In genomic region chr11:102567157-102567556, GRCm38 (mm10) we compare ENCODE assay signal across 19 mouse cellular contexts. TPM values are rescaled to one million over a fixed set of nuclear protein-coding genes. Genes with fewer than 3 reads are reported as not detected.
DNase-seq lines count a peak whose midpoint lies in the region; ATAC-seq and TF ChIP-seq lines count a peak whose summit lies in the region.
"Had no signal": no experiment of that assay in that cellular context is flagged by ENCODE, and none has a peak within 500 bp of the region (broad histone marks: within the 10 kb centered on the region; RNA-seq: fewer than 3 reads in every experiment).

No protein-coding gene starts in this region.

- H3K4me1 ChIP-seq in E14TG2a.4 (replicated peaks; ENCODE audit: low read depth, low read length) (peaks cover 16% of the 10 kb centered on the region), ES-E14 (ENCODE audit: control insufficient read depth in 2 of 2, insufficient read depth in 2 of 2, low read length in 2 of 2, poor library complexity in 1 of 2) (peaks cover 0 to 5% of the 10 kb centered on the region in 2 experiments; a peak in 2 of 4 replicates)
- peaks cover 5% of the 10 kb centered on the region; the same call in 1 of the 2 replicates for H3K4me1 ChIP-seq in small intestine, adult 2 months (ENCODE audit: control insufficient read depth, insufficient read depth, insufficient read length, low read length)
- H3K4me1 ChIP-seq in intestine, embryonic 16.5 days (ENCODE audit: control insufficient read depth, insufficient read depth, low read length): no peaks in the 10 kb centered on the region
- H3K4me1 ChIP-seq in midbrain, embryonic 16.5 days (ENCODE audit: control insufficient read depth, insufficient read depth, low read length): no peaks in the 10 kb centered on the region
- H3K4me1 ChIP-seq: embryonic facial prominence, embryonic 12.5 days; forebrain, embryonic 15.5 days; hindbrain, embryonic 12.5 days had no signal

- H3K4me3 ChIP-seq in layer of hippocampus, adult 2 months: no peak overlapping the region
- H3K4me3 ChIP-seq in E14TG2a.4 (replicated peaks; ENCODE audit: low read length): no peak overlapping the region
- no peak overlapping the region for H3K4me3 ChIP-seq in ES-E14 (ENCODE audit: insufficient read depth in 1 of 2, low read depth in 1 of 2, low read length in 2 of 2, poor library complexity in 1 of 2, severe bottlenecking in 1 of 2)
- H3K4me3 ChIP-seq in small intestine, adult 2 months (ENCODE audit: low read depth, low read length): no peak overlapping the region
- no peak overlapping the region for H3K4me3 ChIP-seq in intestine, embryonic 16.5 days (ENCODE audit: low read length)
- no peak overlapping the region for H3K4me3 ChIP-seq in midbrain, embryonic 16.5 days (ENCODE audit: low read depth, low read length)
- H3K4me3 ChIP-seq: embryonic facial prominence, embryonic 12.5 days; forebrain, embryonic 15.5 days; heart, embryonic 13.5 days; hindbrain, embryonic 12.5 days had no signal

- in situ Hi-C loops in ES-E14 (cut with MboI; ENCODE audit: low sequenced_read_pairs in 2 of 2, unreplicated experiment in 2 of 2): loop anchor here in 1 of 2 experiments (5.0 kb wide), 1 partner anchor 85 kb away; no protein-coding TSS in a partner anchor

- peak; percentile 59 for TF ChIP-seq CTCF in layer of hippocampus, adult 2 months (conservative IDR thresholded peaks at IDR 0.05)
- peak; percentile 46 for TF ChIP-seq CTCF in E14TG2a.4 (conservative IDR thresholded peaks at IDR 0.05; ENCODE audit: low read length)
- peak; percentile 13; the same call in 1 of the 2 replicates for TF ChIP-seq CTCF in small intestine, adult 2 months (IDR thresholded peaks at IDR 0.05; ENCODE audit: extremely low read depth, insufficient read length, insufficient replicate concordance, low read depth, low read length)

- WGBS in small intestine, adult 2 months: 88% methylated on average over 6 of the region's 6 CpGs
- WGBS in intestine, embryonic 16.5 days: 85% methylated on average over 6 of the region's 6 CpGs
- 86% methylated on average over 6 of the region's 6 CpGs for WGBS in midbrain, embryonic 16.5 days

- no peaks in the 10 kb centered on the region for H3K27me3 ChIP-seq in E14TG2a.4 (ENCODE audit: insufficient read depth, low read length)
- no peaks in the 10 kb centered on the region for H3K27me3 ChIP-seq in small intestine, adult 2 months (ENCODE audit: control insufficient read depth, insufficient read depth, low read length)
- H3K27me3 ChIP-seq in intestine, embryonic 16.5 days (replicated peaks; ENCODE audit: control insufficient read depth, insufficient read depth, low read length): no peaks in the 10 kb centered on the region
- no peaks in the 10 kb centered on the region for H3K27me3 ChIP-seq in midbrain, embryonic 16.5 days (ENCODE audit: control insufficient read depth, insufficient read depth, low read depth, low read length)
- H3K27me3 ChIP-seq: embryonic facial prominence, embryonic 12.5 days; forebrain, embryonic 15.5 days; heart, embryonic 13.5 days; hindbrain, embryonic 12.5 days had no signal

- no peak overlapping the region for H3K27ac ChIP-seq in layer of hippocampus, adult 2 months
- H3K27ac ChIP-seq in ES-E14 (ENCODE audit: insufficient read depth, low read depth, low read length, poor library complexity, severe bottlenecking): no peak overlapping the region
- no peak overlapping the region for H3K27ac ChIP-seq in small intestine, adult 2 months (ENCODE audit: insufficient read depth, low read depth, low read length)
- H3K27ac ChIP-seq in intestine, embryonic 16.5 days (ENCODE audit: low read length): no peak overlapping the region
- H3K27ac ChIP-seq in midbrain, embryonic 16.5 days (ENCODE audit: low read length): no peak overlapping the region
- H3K27ac ChIP-seq: embryonic facial prominence, embryonic 12.5 days; forebrain, embryonic 15.5 days; heart, embryonic 13.5 days; hindbrain, embryonic 12.5 days had no signal

- no peak overlapping the region for H3K4me2 ChIP-seq in intestine, embryonic 16.5 days (ENCODE audit: low read depth, low read length)
- no peak overlapping the region for H3K4me2 ChIP-seq in midbrain, embryonic 16.5 days (ENCODE audit: low read length)
- H3K4me2 ChIP-seq: embryonic facial prominence, embryonic 12.5 days; forebrain, embryonic 15.5 days; heart, embryonic 13.5 days; hindbrain, embryonic 12.5 days had no signal

- H3K9me3 ChIP-seq in E14TG2a.4 (ENCODE audit: low read length): no peaks in the 10 kb centered on the region
- H3K9me3 ChIP-seq in ES-E14 (ENCODE audit: control insufficient read depth, insufficient read depth, low read depth, low read length): no peaks in the 10 kb centered on the region
- H3K9me3 ChIP-seq in intestine, embryonic 16.5 days (ENCODE audit: control insufficient read depth, low read length): no peaks in the 10 kb centered on the region
- no peaks in the 10 kb centered on the region for H3K9me3 ChIP-seq in midbrain, embryonic 16.5 days (replicated peaks; ENCODE audit: control insufficient read depth, low read length, poor library complexity, severe bottlenecking)
- H3K9me3 ChIP-seq: embryonic facial prominence, embryonic 12.5 days; forebrain, embryonic 15.5 days; heart, embryonic 13.5 days; hindbrain, embryonic 12.5 days had no signal

- H3K9ac ChIP-seq in ES-E14 (ENCODE audit: insufficient read depth, low read depth, low read length, poor library complexity, severe bottlenecking): no peak overlapping the region
- H3K9ac ChIP-seq in intestine, embryonic 16.5 days (ENCODE audit: low read depth, low read length): no peak overlapping the region
- no peak overlapping the region for H3K9ac ChIP-seq in midbrain, embryonic 16.5 days (ENCODE audit: low read depth, low read length)
- H3K9ac ChIP-seq: embryonic facial prominence, embryonic 12.5 days; forebrain, embryonic 15.5 days; heart, embryonic 13.5 days; hindbrain, embryonic 12.5 days had no signal

- DNase-seq in layer of hippocampus, adult 2 months (ENCODE audit: low spot score in 2 of 2): no peak
- DNase-seq in layer of hippocampus, postnatal 10 days (ENCODE audit: low spot score in 2 of 2): no peak
- DNase-seq in ES-E14 (ENCODE audit: low read depth, low spot score): no peak
- DNase-seq: adrenal gland, adult 8-10 months; adrenal gland, postnatal 36 days; cerebellum, adult 8-10 months; cerebellum, postnatal 14 days; gastrocnemius, postnatal 10 days; heart, postnatal 36 days had no signal

- H3K36me3 ChIP-seq in E14TG2a.4 (ENCODE audit: insufficient read depth, low read length): no peaks in the 10 kb centered on the region
- H3K36me3 ChIP-seq in ES-E14 (ENCODE audit: control insufficient read depth, insufficient read depth, low read length, poor library complexity, severe bottlenecking): no peaks in the 10 kb centered on the region
- H3K36me3 ChIP-seq in small intestine, adult 2 months (ENCODE audit: control insufficient read depth, insufficient read depth, low read length): no peaks in the 10 kb centered on the region
- no peaks in the 10 kb centered on the region for H3K36me3 ChIP-seq in intestine, embryonic 16.5 days (ENCODE audit: control insufficient read depth, insufficient read depth, low read length)
- no peaks in the 10 kb centered on the region for H3K36me3 ChIP-seq in midbrain, embryonic 16.5 days (ENCODE audit: control insufficient read depth, insufficient read depth, low read length)
- H3K36me3 ChIP-seq: embryonic facial prominence, embryonic 12.5 days; forebrain, embryonic 15.5 days; heart, embryonic 13.5 days; hindbrain, embryonic 12.5 days had no signal

- ATAC-seq in intestine, embryonic 16.5 days: no peak
- ATAC-seq in midbrain, embryonic 16.5 days: no peak
- ATAC-seq: forebrain, embryonic 15.5 days; hindbrain, embryonic 16.5 days; inflammation-experienced regulatory T-cells, adult 6 months had no signal

- TF ChIP-seq POLR2A in small intestine, adult 2 months (IDR thresholded peaks at IDR 0.05; ENCODE audit: low read depth, low read length): no peak

TF ChIP-seq in ES-E14, 5 proteins besides CTCF, POLR2A, EP300 and RAD21:
- no peak for TF ChIP-seq ZC3H11A (IDR thresholded peaks at IDR 0.05; ENCODE audit: borderline replicate concordance, low read depth, low read length)
- TF ChIP-seq ZNF384 (IDR thresholded peaks at IDR 0.05; ENCODE audit: low read depth, low read length): 0 out of 2 replicates have a peak, but pooled peaks have one; percentile 27

RNA-seq across cellular contexts. Expression of gene Gpatch8, which starts 11.0 kb away (rescaled TPM):
- total RNA-seq in layer of hippocampus, adult 2 months (2021): 10 to 100 TPM; 53.0 to 58.9 TPM
- total RNA-seq in layer of hippocampus, postnatal 10 days (2021): 10 to 100 TPM; 47.0 to 51.1 TPM
- total RNA-seq in ES-E14 (2012; rRNA removed): 22.5 and 22.9 TPM in 2 replicates
- polyA plus RNA-seq in small intestine, adult 2 months (2012; rRNA removed): 8.2 and 26.3 TPM in 2 replicates
- 31.7 and 34.5 TPM in 2 replicates for polyA plus RNA-seq in intestine, embryonic 16.5 days (2015; fragmentation: Nextera tagmentation; extraction: Ambion mirVana)
- 64.1 and 64.5 TPM in 2 replicates for polyA plus RNA-seq in midbrain, embryonic 16.5 days (2015; fragmentation: Nextera tagmentation; extraction: Ambion mirVana)

RNA-seq across cellular contexts. Expression of gene Gm11627, which starts 12.1 kb away (rescaled TPM):
- total RNA-seq in layer of hippocampus, adult 2 months (2021): 1 to 10 TPM; 3.9 to 4.2 TPM
- 1 to 10 TPM; 6.0 to 7.1 TPM for total RNA-seq in layer of hippocampus, postnatal 10 days (2021)
- total RNA-seq in ES-E14 (2012; rRNA removed): 5.2 and 7.5 TPM in 2 replicates
- 0.42 and 0.51 TPM in 2 replicates for polyA plus RNA-seq in small intestine, adult 2 months (2012; rRNA removed)
- 14.9 and 15.8 TPM in 2 replicates for polyA plus RNA-seq in intestine, embryonic 16.5 days (2015; fragmentation: Nextera tagmentation; extraction: Ambion mirVana)
- polyA plus RNA-seq in midbrain, embryonic 16.5 days (2015; fragmentation: Nextera tagmentation; extraction: Ambion mirVana): 1.6 and 2.4 TPM in 2 replicates
- polyA plus RNA-seq: inflammation-experienced regulatory T-cells, adult 6 months had no signal

RNA-seq across cellular contexts. Expression of gene Fzd2, which starts 37.0 kb away (rescaled TPM):
- 1 to 10 TPM; 7.5 to 9.2 TPM for total RNA-seq in layer of hippocampus, adult 2 months (2021)
- 10 to 100 TPM in 1 of 2 experiments, 1 to 10 TPM in 1; 9.3 to 10.2 TPM for total RNA-seq in layer of hippocampus, postnatal 10 days (2021)
- total RNA-seq in ES-E14 (2012; rRNA removed): 26.4 and 27.9 TPM in 2 replicates
- 9.0 and 12.4 TPM in 2 replicates for polyA plus RNA-seq in small intestine, adult 2 months (2012; rRNA removed)
- 9.4 and 9.8 TPM in 2 replicates for polyA plus RNA-seq in intestine, embryonic 16.5 days (2015; fragmentation: Nextera tagmentation; extraction: Ambion mirVana)
- 3.9 and 4.4 TPM in 2 replicates for polyA plus RNA-seq in midbrain, embryonic 16.5 days (2015; fragmentation: Nextera tagmentation; extraction: Ambion mirVana)
- polyA plus RNA-seq: inflammation-experienced regulatory T-cells, adult 6 months had no signal
